Mouse (Mus musculus) cerebellum, postnatal 4 days (tissue): ENCODE results near the gene Tmem81.
"Not testable (repeated sequence)": the region's sequence is repeated elsewhere in the genome, so short reads cannot be mapped to it uniquely, and the experiment has no call there.

Source experiments
- DNase-seq, 2 experiments: peaks; one replicate each; pipeline ENCODE4 v3.0.0; 2022; ENCODE audit warnings: low spot score in 2 of 2, mixed read lengths in 1 of 2

The Tmem81 gene

GRCm38 (mm10) chr1:132506058-132506457, at the start of gene Tmem81:
Gene Tmem81, plus strand, starts transcription at chr1:132506230.
- no peak for DNase-seq

GRCm38 (mm10) chr1:132464651-132465050, 41.4 kb upstream of the Tmem81 start:
- no peak for DNase-seq

- DNase-seq, result no peak
Measured at GRCm38 (mm10) chr1:132468926-132469325, 37.1 kb upstream of the Tmem81 start.

GRCm38 (mm10) chr1:132469519-132469918, 36.5 kb upstream of the Tmem81 start:
- no peak for DNase-seq

- DNase-seq, result not testable (repeated sequence)
Measured at GRCm38 (mm10) chr1:132470031-132470430, 36.0 kb upstream of the Tmem81 start.

GRCm38 (mm10) chr1:132471032-132471431, 35.0 kb upstream of the Tmem81 start:
- DNase-seq, result no peak

- no peak for DNase-seq
Measured at GRCm38 (mm10) chr1:132471499-132471898, 34.5 kb upstream of the Tmem81 start.

GRCm38 (mm10) chr1:132472537-132472936, 33.5 kb upstream of the Tmem81 start:
- DNase-seq, result no peak

- no peak for DNase-seq
Measured at GRCm38 (mm10) chr1:132474496-132474895, 31.5 kb upstream of the Tmem81 start.

- DNase-seq, result peak in 1 of 2 experiments; percentile 4
Measured at GRCm38 (mm10) chr1:132476575-132476927, 29.5 kb upstream of the Tmem81 start.

GRCm38 (mm10) chr1:132476928-132477691, 28.9 kb upstream of the Tmem81 start, which contains the start of gene Rbbp5:
Gene Rbbp5, plus strand, starts transcription at chr1:132477365.
- peak; percentile 82 to 89 for DNase-seq

- no peak for DNase-seq
Measured at GRCm38 (mm10) chr1:132479438-132479837, 26.6 kb upstream of the Tmem81 start.

GRCm38 (mm10) chr1:132481619-132482018, 24.4 kb upstream of the Tmem81 start:
- DNase-seq, result no peak

- DNase-seq, result no peak
Measured at GRCm38 (mm10) chr1:132483234-132483633, 22.8 kb upstream of the Tmem81 start.

GRCm38 (mm10) chr1:132483759-132484158, 22.3 kb upstream of the Tmem81 start:
- no peak for DNase-seq

- no peak for DNase-seq
Measured at GRCm38 (mm10) chr1:132500535-132500934, 5.5 kb upstream of the Tmem81 start.

GRCm38 (mm10) chr1:132505155-132505554, 875 bp upstream of the Tmem81 start:
- DNase-seq, result no peak

- DNase-seq, result no peak
Measured at GRCm38 (mm10) chr1:132506656-132507055, 626 bp downstream of the Tmem81 start.

GRCm38 (mm10) chr1:132509771-132510170, 3.7 kb downstream of the Tmem81 start:
- no peak for DNase-seq

- no peak for DNase-seq
Measured at GRCm38 (mm10) chr1:132511521-132511920, 5.5 kb downstream of the Tmem81 start.

GRCm38 (mm10) chr1:132512106-132512505, 6.1 kb downstream of the Tmem81 start:
- DNase-seq, result no peak

GRCm38 (mm10) chr1:132515339-132515738, 9.3 kb downstream of the Tmem81 start:
- DNase-seq, result no peak

GRCm38 (mm10) chr1:132516776-132517175, 10.7 kb downstream of the Tmem81 start:
- DNase-seq, result no peak

- no peak for DNase-seq
Measured at GRCm38 (mm10) chr1:132518621-132519020, 12.6 kb downstream of the Tmem81 start.
